Mouse (Mus musculus): ENCODE data around the gene Rbfox2.

The Rbfox2 gene

DNA sequence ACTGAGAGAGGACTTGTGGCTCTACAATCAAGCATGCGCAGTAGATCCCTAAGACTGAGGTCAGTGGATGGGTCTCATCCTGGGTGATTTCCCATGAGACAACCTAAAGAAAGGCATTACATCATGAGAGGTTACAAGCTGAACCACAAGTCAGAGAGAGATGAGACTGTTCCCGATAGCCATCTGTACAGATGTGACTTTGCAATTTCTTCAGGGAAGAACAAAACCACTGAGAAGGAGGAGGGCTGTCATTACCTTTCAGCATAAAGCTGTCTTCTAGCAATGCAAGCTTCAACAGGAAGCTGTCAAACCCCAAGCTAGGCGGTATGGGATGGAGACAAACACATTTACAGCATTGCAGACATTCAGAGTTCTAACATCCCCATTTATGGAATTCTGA, 157.3 kb downstream of the Rbfox2 start:
- Histone ChIP-seq H3K4me1 (replicated peaks; ENCODE audit: low read depth, low read length) (peaks cover 63% of the 10 kb centered on the region), H3K36me3 (ENCODE audit: insufficient read depth, low read length) (peaks cover 11% of the 10 kb centered on the region; the same call in 1 of the 2 replicates), H3K9me3 (ENCODE audit: low read length) (no peaks in the 10 kb centered on the region), H3K4me3 (replicated peaks; ENCODE audit: low read length) (no peak overlapping the region), H3K27me3 (ENCODE audit: insufficient read depth, low read length) (no peaks in the 10 kb centered on the region)
- TF ChIP-seq CTCF (conservative IDR thresholded peaks at IDR 0.05; ENCODE audit: low read length) (no peak), POU5F1 (IDR thresholded peaks at IDR 0.05; ENCODE audit: borderline replicate concordance, low read length) (no peak), NANOG (IDR thresholded peaks at IDR 0.05; ENCODE audit: borderline replicate concordance, low read length) (no peak)

DNA sequence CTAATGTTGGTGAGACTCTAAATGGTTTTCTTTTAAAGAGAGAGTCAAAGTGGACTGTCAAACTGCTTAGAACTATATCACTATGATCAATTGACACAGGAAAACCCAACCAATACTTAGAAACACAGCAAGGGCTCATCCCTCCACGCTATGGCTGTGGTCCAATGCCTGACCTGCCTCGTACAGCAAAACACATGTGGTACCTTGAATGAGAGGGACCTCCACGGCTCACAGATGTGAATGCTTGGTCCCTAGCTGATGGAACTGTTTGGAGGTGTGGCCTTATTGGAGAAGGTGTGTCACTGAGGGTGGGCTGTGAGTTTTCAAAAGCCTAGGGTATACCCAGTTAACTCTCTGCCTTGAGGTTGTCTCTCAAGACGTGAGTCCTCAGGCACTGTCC, 159.9 kb downstream of the Rbfox2 start:
- Histone ChIP-seq H3K4me3 (replicated peaks; ENCODE audit: low read length) (no peak overlapping the region), H3K27me3 (ENCODE audit: insufficient read depth, low read length) (no peaks in the 10 kb centered on the region), H3K9me3 (ENCODE audit: low read length) (no peaks in the 10 kb centered on the region), H3K4me1 (replicated peaks; ENCODE audit: low read depth, low read length) (peaks cover 46% of the 10 kb centered on the region), H3K36me3 (ENCODE audit: insufficient read depth, low read length) (peaks cover 11% of the 10 kb centered on the region; the same call in 1 of the 2 replicates)
- TF ChIP-seq NANOG (IDR thresholded peaks at IDR 0.05; ENCODE audit: borderline replicate concordance, low read length) (no peak), POU5F1 (IDR thresholded peaks at IDR 0.05; ENCODE audit: borderline replicate concordance, low read length) (no peak), CTCF (conservative IDR thresholded peaks at IDR 0.05; ENCODE audit: low read length) (no peak)

DNA sequence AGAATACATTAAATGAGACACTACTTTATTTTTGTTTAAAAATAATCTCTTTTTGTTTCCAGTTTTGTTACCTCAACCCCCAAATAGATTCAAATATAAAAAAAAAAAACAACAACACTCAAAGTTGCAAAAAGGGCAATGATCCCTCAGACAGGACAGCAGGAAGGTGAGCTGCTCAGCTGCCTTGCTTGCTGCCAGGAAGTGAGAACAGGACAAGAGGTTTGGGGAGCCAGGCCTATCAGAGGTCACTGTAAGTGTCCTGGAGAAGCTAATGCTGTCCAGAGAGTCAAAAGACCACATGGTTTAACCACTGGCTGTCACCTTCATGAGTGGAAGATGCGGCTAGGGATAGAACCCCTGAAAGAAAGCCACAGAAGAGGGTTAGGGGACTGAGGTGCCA, 161.8 kb downstream of the Rbfox2 start:
- Histone ChIP-seq H3K4me3 (replicated peaks; ENCODE audit: low read length) (no peak overlapping the region), H3K36me3 (ENCODE audit: insufficient read depth, low read length) (peaks cover 13% of the 10 kb centered on the region; the same call in 1 of the 2 replicates), H3K9me3 (ENCODE audit: low read length) (no peaks in the 10 kb centered on the region), H3K27me3 (ENCODE audit: insufficient read depth, low read length) (no peaks in the 10 kb centered on the region), H3K4me1 (replicated peaks; ENCODE audit: low read depth, low read length) (peaks cover 45% of the 10 kb centered on the region)
- TF ChIP-seq NANOG (IDR thresholded peaks at IDR 0.05; ENCODE audit: borderline replicate concordance, low read length) (no peak), CTCF (conservative IDR thresholded peaks at IDR 0.05; ENCODE audit: low read length) (no peak), POU5F1 (IDR thresholded peaks at IDR 0.05; ENCODE audit: borderline replicate concordance, low read length) (no peak)

DNA sequence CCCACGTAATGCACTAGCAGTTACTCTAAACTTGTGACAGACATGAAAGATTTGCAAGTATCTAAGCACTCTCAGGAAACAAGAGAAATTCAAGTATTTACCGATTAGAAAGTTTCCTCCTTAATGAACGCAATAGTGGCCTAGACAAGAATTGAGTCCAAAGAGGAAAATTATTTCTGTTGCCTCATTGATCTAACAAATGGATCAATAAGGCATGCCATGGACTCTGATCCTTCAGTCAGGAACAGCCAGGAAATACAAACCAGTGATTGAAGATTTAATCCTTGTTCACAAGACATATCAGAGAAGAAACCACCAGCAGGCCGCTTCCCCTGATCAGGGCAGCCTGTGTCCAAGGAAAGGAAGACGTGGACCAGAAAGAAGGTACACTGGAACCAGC, 164.0 kb downstream of the Rbfox2 start:
- H3K4me3 ChIP-seq (replicated peaks; ENCODE audit: low read length): no peak overlapping the region
- peaks cover 35% of the 10 kb centered on the region for H3K4me1 ChIP-seq (replicated peaks; ENCODE audit: low read depth, low read length)
- no peaks in the 10 kb centered on the region for H3K27me3 ChIP-seq (ENCODE audit: insufficient read depth, low read length)
- H3K9me3 ChIP-seq (ENCODE audit: low read length): no peaks in the 10 kb centered on the region
- H3K36me3 ChIP-seq (ENCODE audit: insufficient read depth, low read length): peaks cover 6% of the 10 kb centered on the region; the same call in 1 of the 2 replicates
- TF ChIP-seq POU5F1 (IDR thresholded peaks at IDR 0.05; ENCODE audit: borderline replicate concordance, low read length) (no peak), CTCF (conservative IDR thresholded peaks at IDR 0.05; ENCODE audit: low read length) (no peak), NANOG (IDR thresholded peaks at IDR 0.05; ENCODE audit: borderline replicate concordance, low read length) (no peak)

DNA sequence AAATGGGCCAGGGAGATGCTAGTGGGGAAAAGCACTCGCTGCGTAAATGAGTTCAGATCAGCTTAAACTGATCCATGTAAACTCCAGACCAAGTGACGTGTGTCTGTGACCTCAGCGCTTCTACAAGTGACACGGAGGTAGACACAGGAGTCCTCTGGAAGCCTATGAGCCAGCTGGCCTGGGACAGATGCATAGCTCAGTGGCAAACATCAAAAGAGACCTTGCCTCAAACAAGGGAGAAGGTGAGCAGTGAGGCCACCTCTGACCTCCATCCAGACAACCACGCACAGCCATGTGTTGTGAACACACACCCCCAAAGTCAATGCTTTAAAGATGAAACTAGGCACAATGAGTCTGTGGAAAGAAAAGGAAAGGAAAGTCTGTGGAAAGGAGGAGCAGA, 164.5 kb downstream of the Rbfox2 start:
- no peak overlapping the region for H3K4me3 ChIP-seq (replicated peaks; ENCODE audit: low read length)
- H3K27me3 ChIP-seq (ENCODE audit: insufficient read depth, low read length): no peaks in the 10 kb centered on the region
- peaks cover 35% of the 10 kb centered on the region for H3K4me1 ChIP-seq (replicated peaks; ENCODE audit: low read depth, low read length)
- no peaks in the 10 kb centered on the region for H3K9me3 ChIP-seq (ENCODE audit: low read length)
- TF ChIP-seq NANOG (IDR thresholded peaks at IDR 0.05; ENCODE audit: borderline replicate concordance, low read length): no peak
- TF ChIP-seq POU5F1 (IDR thresholded peaks at IDR 0.05; ENCODE audit: borderline replicate concordance, low read length): no peak
- TF ChIP-seq CTCF (conservative IDR thresholded peaks at IDR 0.05; ENCODE audit: low read length): no peak
- H3K36me3 ChIP-seq (ENCODE audit: insufficient read depth, low read length): peaks cover 6% of the 10 kb centered on the region; the same call in 1 of the 2 replicates

DNA sequence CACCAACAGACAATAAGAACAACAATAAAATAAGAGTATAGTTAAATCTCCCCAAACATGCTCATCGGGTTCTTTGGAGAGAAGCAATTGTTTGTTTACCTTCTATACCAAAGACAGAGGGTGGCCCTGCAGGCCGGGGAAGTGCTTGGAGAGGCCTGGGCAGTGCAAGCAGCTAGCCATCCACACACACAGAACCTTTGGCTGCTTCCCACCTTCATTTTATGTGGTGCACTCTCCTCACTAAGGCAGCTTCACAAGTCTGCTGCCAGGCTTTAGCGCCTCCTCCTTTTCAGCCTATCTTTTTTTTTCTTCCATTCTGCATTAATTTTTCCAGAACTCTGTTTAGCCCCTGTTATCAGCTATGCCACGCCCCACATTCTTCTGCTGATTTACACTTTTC, 165.1 kb downstream of the Rbfox2 start:
- no peaks in the 10 kb centered on the region for H3K9me3 ChIP-seq (ENCODE audit: low read length)
- peaks cover 3% of the 10 kb centered on the region; the same call in 1 of the 2 replicates for H3K36me3 ChIP-seq (ENCODE audit: insufficient read depth, low read length)
- H3K27me3 ChIP-seq (ENCODE audit: insufficient read depth, low read length): no peaks in the 10 kb centered on the region
- TF ChIP-seq POU5F1 (IDR thresholded peaks at IDR 0.05; ENCODE audit: borderline replicate concordance, low read length) (no peak), NANOG (IDR thresholded peaks at IDR 0.05; ENCODE audit: borderline replicate concordance, low read length) (no peak), CTCF (conservative IDR thresholded peaks at IDR 0.05; ENCODE audit: low read length) (no peak)
- H3K4me3 ChIP-seq (replicated peaks; ENCODE audit: low read length): no peak overlapping the region
- peaks cover 32% of the 10 kb centered on the region for H3K4me1 ChIP-seq (replicated peaks; ENCODE audit: low read depth, low read length)

DNA sequence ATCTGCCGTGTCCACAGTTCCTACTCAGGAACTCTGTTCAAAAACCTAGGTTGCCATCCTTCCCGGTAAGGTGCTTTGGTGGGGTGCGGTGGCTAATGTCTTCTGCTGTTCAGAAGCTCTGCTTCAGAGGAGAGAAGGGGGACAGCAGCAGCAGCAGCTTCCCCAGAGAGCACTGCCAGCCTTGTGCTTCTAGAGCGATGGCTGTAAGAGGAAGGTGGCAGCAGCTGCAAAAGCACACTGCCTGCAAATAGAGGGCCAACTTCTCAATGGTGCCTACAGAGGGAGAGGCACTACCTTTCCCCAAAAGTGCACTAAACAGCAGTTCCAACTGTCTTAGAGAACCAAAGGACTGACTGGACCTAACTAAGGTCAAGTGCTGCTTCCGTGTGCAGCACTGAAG, 168.5 kb downstream of the Rbfox2 start:
- no peak for TF ChIP-seq NANOG (IDR thresholded peaks at IDR 0.05; ENCODE audit: borderline replicate concordance, low read length)
- TF ChIP-seq POU5F1 (IDR thresholded peaks at IDR 0.05; ENCODE audit: borderline replicate concordance, low read length): no peak
- no peak for TF ChIP-seq CTCF (conservative IDR thresholded peaks at IDR 0.05; ENCODE audit: low read length)
- Histone ChIP-seq H3K4me1 (replicated peaks; ENCODE audit: low read depth, low read length) (peaks cover 36% of the 10 kb centered on the region), H3K36me3 (ENCODE audit: insufficient read depth, low read length) (peaks cover 19% of the 10 kb centered on the region), H3K4me3 (replicated peaks; ENCODE audit: low read length) (no peak overlapping the region), H3K9me3 (ENCODE audit: low read length) (0 out of 2 replicates have a peak, but pooled peaks cover 3% of the 10 kb centered on the region), H3K27me3 (ENCODE audit: insufficient read depth, low read length) (no peaks in the 10 kb centered on the region)

DNA sequence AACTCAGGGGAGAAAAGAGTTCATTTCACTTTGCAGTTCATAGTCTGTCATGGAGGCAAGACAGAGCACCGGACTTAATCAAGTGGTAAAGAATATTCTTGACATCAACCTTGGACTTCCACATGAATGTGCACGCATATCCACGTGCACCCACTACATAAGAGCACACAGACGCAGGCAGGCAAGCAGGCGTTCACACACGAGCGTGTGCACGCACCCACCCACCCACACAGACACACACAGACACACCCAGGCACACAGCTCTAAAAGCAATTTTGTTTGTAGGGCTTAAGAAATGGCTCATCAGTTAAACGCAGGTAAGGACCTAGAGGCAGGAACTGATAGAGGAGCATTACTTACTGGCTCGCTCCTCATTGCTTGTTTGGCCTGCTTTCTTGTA, 172.3 kb downstream of the Rbfox2 start:
- Histone ChIP-seq H3K4me1 (replicated peaks; ENCODE audit: low read depth, low read length) (peaks cover 22% of the 10 kb centered on the region), H3K36me3 (ENCODE audit: insufficient read depth, low read length) (peaks cover 51% of the 10 kb centered on the region), H3K27me3 (ENCODE audit: insufficient read depth, low read length) (no peaks in the 10 kb centered on the region), H3K9me3 (ENCODE audit: low read length) (0 out of 2 replicates have a peak, but pooled peaks cover 3% of the 10 kb centered on the region), H3K4me3 (replicated peaks; ENCODE audit: low read length) (no peak overlapping the region)
- TF ChIP-seq CTCF (conservative IDR thresholded peaks at IDR 0.05; ENCODE audit: low read length) (no peak), POU5F1 (IDR thresholded peaks at IDR 0.05; ENCODE audit: borderline replicate concordance, low read length) (no peak), NANOG (IDR thresholded peaks at IDR 0.05; ENCODE audit: borderline replicate concordance, low read length) (no peak)

DNA sequence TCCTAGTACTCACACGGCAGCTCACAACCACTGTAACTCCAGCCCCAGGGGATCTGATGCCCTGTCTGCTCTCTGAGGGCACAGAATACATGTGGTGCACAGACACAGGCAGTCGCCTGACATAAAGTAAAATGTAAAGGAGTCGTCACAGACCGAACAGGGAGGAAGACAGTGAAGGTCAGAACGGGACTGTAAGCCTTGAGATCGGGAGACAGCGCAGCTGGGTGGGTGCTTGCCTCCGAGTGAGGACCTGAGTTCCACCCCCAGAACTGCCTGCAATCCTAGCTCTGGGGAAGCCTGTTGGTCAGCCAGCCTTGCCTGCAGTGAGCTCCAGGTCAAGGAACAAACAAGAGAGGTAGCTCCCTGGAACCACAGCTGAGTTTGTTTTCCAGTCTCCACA, 177.7 kb downstream of the Rbfox2 start:
- TF ChIP-seq POU5F1 (IDR thresholded peaks at IDR 0.05; ENCODE audit: borderline replicate concordance, low read length) (no peak), CTCF (conservative IDR thresholded peaks at IDR 0.05; ENCODE audit: low read length) (no peak), NANOG (IDR thresholded peaks at IDR 0.05; ENCODE audit: borderline replicate concordance, low read length) (no peak)
- Histone ChIP-seq H3K27me3 (ENCODE audit: insufficient read depth, low read length) (no peaks in the 10 kb centered on the region), H3K4me1 (replicated peaks; ENCODE audit: low read depth, low read length) (peaks cover 30% of the 10 kb centered on the region), H3K36me3 (ENCODE audit: insufficient read depth, low read length) (peaks cover 67% of the 10 kb centered on the region), H3K9me3 (ENCODE audit: low read length) (no peaks in the 10 kb centered on the region), H3K4me3 (replicated peaks; ENCODE audit: low read length) (no peak overlapping the region)

Data from E14TG2a.4 (cell line).